Mouse (Mus musculus) cerebellum, adult 11 months (tissue): ENCODE measurements around the gene Rps23.
"Not testable (repeated sequence)": the region's sequence is repeated elsewhere in the genome, so short reads cannot be mapped to it uniquely, and the experiment has no call there.

ENCODE experiments used
- DNase-seq: peaks from one replicate; pipeline ENCODE4 v3.0.0; 2022

The Rps23 gene

GRCm38 (mm10) chr13:90922751-90923612, at the start of gene Rps23:
TSS of gene Rps23 (plus strand) at chr13:90922958.
- DNase-seq = peak; percentile 88

GRCm38 (mm10) chr13:90881727-90882429, 40.9 kb upstream of the Rps23 start:
- no peak for DNase-seq

GRCm38 (mm10) chr13:90885856-90886532, 36.8 kb upstream of the Rps23 start:
- DNase-seq = no peak

- DNase-seq = peak; percentile 24
Observed at GRCm38 (mm10) chr13:90886568-90886983, 36.2 kb upstream of the Rps23 start.

GRCm38 (mm10) chr13:90890111-90890510, 32.6 kb upstream of the Rps23 start:
- DNase-seq = no peak

- DNase-seq = no peak
Observed at GRCm38 (mm10) chr13:90894819-90895218, 27.9 kb upstream of the Rps23 start.

GRCm38 (mm10) chr13:90896098-90896497, 26.7 kb upstream of the Rps23 start:
- DNase-seq = no peak

- DNase-seq = no peak
Observed at GRCm38 (mm10) chr13:90896821-90897220, 25.9 kb upstream of the Rps23 start.

GRCm38 (mm10) chr13:90905176-90905575, 17.6 kb upstream of the Rps23 start, which contains the start of gene Atp6ap1l:
TSS of gene Atp6ap1l (minus strand) at chr13:90905355.
- no peak for DNase-seq

- no peak for DNase-seq
Observed at GRCm38 (mm10) chr13:90907376-90907775, 15.4 kb upstream of the Rps23 start.

GRCm38 (mm10) chr13:90912760-90913674, 9.7 kb upstream of the Rps23 start:
- DNase-seq = no peak

GRCm38 (mm10) chr13:90913675-90914192, 9.0 kb upstream of the Rps23 start:
- DNase-seq = no peak

- no peak for DNase-seq
Observed at GRCm38 (mm10) chr13:90914721-90915120, 8.0 kb upstream of the Rps23 start.

GRCm38 (mm10) chr13:90923617-90924016, 859 bp downstream of the Rps23 start:
- DNase-seq = not testable (repeated sequence)

GRCm38 (mm10) chr13:90924072-90924471, 1.3 kb downstream of the Rps23 start:
- DNase-seq = no peak

GRCm38 (mm10) chr13:90925191-90925590, 2.4 kb downstream of the Rps23 start:
- DNase-seq = no peak

- DNase-seq = no peak
Observed at GRCm38 (mm10) chr13:90926125-90926765, 3.5 kb downstream of the Rps23 start.

- DNase-seq = no peak
Observed at GRCm38 (mm10) chr13:90926938-90927633, 4.3 kb downstream of the Rps23 start.

GRCm38 (mm10) chr13:90928266-90928665, 5.5 kb downstream of the Rps23 start:
- DNase-seq = not testable (repeated sequence)

- DNase-seq = peak; percentile 48
Observed at GRCm38 (mm10) chr13:90929847-90930246, 7.1 kb downstream of the Rps23 start.

- no peak for DNase-seq
Observed at GRCm38 (mm10) chr13:90933256-90933655, 10.5 kb downstream of the Rps23 start.
